Mouse (Mus musculus): ENCODE results near the gene Mrpl33.

- TF ChIP-seq POLR2A (IDR thresholded peaks at IDR 0.05; ENCODE audit: borderline replicate concordance, extremely low read depth, low read depth, low read length) (no peak), CTCF (IDR thresholded peaks at IDR 0.05; ENCODE audit: insufficient read depth, low read length) (no peak)
Observed at GRCm38 (mm10) chr5:31566026-31566425, 30.7 kb upstream of the Mrpl33 start.

Data from lung, adult 2 months (tissue).